Mouse (Mus musculus) c-Kit-positive CD71-negative TER-119-negative erythroid progenitor cells, embryonic 14.5 days (primary cell): ENCODE data around the gene Golph3l.
A peak's percentile ranks its signal among the peaks of the same experiment; 100 is the strongest.
"Not testable (repeated sequence)": the region's sequence is repeated elsewhere in the genome, so short reads cannot be mapped to it uniquely, and the experiment has no call there.

Source experiments
- DNase-seq: peaks from one replicate; pipeline ENCODE4 v3.0.0-alpha.2; 2013; ENCODE audit warnings: low read depth

Golph3l gene

GRCm38 (mm10) chr3:95588604-95589086, at the start of gene Golph3l:
Gene Golph3l (plus strand): TSS chr3:95588934.
- peak; percentile 93 for DNase-seq

- DNase-seq: no peak
These were observed 49.8 kb upstream of the Golph3l start for GRCm38 (mm10) chr3:95538936-95539335.

- DNase-seq: no peak
These were observed 48.9 kb upstream of the Golph3l start for GRCm38 (mm10) chr3:95539837-95540236.

GRCm38 (mm10) chr3:95541186-95541585, 47.5 kb upstream of the Golph3l start:
- not testable (repeated sequence) for DNase-seq

GRCm38 (mm10) chr3:95542171-95542570, 46.6 kb upstream of the Golph3l start:
- DNase-seq: no peak

GRCm38 (mm10) chr3:95542981-95543380, 45.8 kb upstream of the Golph3l start:
- no peak for DNase-seq

GRCm38 (mm10) chr3:95550176-95550575, 38.6 kb upstream of the Golph3l start:
- no peak for DNase-seq

GRCm38 (mm10) chr3:95553986-95554385, 34.7 kb upstream of the Golph3l start:
- no peak for DNase-seq

GRCm38 (mm10) chr3:95559437-95559836, 29.3 kb upstream of the Golph3l start, which contains the start of gene Hormad1:
Gene Hormad1 (plus strand): TSS chr3:95559677.
- no peak for DNase-seq

GRCm38 (mm10) chr3:95560738-95561137, 28.0 kb upstream of the Golph3l start:
- no peak for DNase-seq

- no peak for DNase-seq
These were observed 26.9 kb upstream of the Golph3l start for GRCm38 (mm10) chr3:95561826-95562225.

GRCm38 (mm10) chr3:95569585-95569984, 19.1 kb upstream of the Golph3l start:
- DNase-seq: no peak

- DNase-seq: no peak
These were observed 755 bp upstream of the Golph3l start for GRCm38 (mm10) chr3:95587754-95588603.

GRCm38 (mm10) chr3:95598734-95599133, 10.0 kb downstream of the Golph3l start:
- DNase-seq: no peak

- DNase-seq: no peak
These were observed 12.6 kb downstream of the Golph3l start for GRCm38 (mm10) chr3:95601287-95601686.

GRCm38 (mm10) chr3:95606096-95606495, 17.4 kb downstream of the Golph3l start:
- DNase-seq: no peak

GRCm38 (mm10) chr3:95609195-95609594, 20.5 kb downstream of the Golph3l start:
- no peak for DNase-seq

- DNase-seq: no peak
These were observed 25.3 kb downstream of the Golph3l start for GRCm38 (mm10) chr3:95613996-95614395.

- no peak for DNase-seq
These were observed 29.8 kb downstream of the Golph3l start for GRCm38 (mm10) chr3:95618511-95618910.

- no peak for DNase-seq
These were observed 32.5 kb downstream of the Golph3l start for GRCm38 (mm10) chr3:95621241-95621640.

GRCm38 (mm10) chr3:95622421-95622820, 33.7 kb downstream of the Golph3l start:
- DNase-seq: not testable (repeated sequence)

GRCm38 (mm10) chr3:95623551-95623950, 34.8 kb downstream of the Golph3l start:
- DNase-seq: no peak

GRCm38 (mm10) chr3:95623991-95624515, 35.3 kb downstream of the Golph3l start:
- DNase-seq: not testable (repeated sequence)
